43 mouse cellular contexts compared by ENCODE assay signal in the genomic region with DNA sequence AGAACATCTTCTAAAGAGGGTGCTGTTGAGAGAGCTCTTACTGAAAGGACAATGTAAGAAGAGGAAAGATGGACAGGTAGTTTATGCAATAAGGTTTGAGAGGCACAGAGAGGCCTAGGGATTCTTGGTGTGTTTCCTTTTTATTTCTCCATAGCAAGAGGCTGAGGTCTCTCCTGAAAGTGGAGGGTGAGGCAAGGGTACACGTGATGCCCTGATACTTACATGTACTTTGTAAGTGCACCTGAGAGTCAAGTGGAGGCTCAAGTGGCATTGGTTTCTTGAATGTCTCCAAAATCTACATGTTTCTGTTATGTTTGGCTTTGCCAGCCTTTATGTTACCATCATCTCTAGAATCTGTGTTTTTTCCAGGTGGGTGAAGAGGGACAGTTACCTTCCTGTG. TPM values are rescaled to one million over a fixed set of nuclear protein-coding genes. Genes with fewer than 3 reads are reported as not detected.
"Had no signal": no experiment of that assay in that cellular context is flagged by ENCODE, and none has a peak within 500 bp of the region (broad histone marks: within the 10 kb centered on the region; RNA-seq: fewer than 3 reads in every experiment).

No protein-coding gene starts in this region.

- H3K4me1 ChIP-seq: heart, embryonic 10.5 days; heart, embryonic 12.5 days; heart, embryonic 13.5 days; heart, embryonic 15.5 days; hindbrain, embryonic 10.5 days; hindbrain, embryonic 12.5 days; hindbrain, embryonic 13.5 days; hindbrain, embryonic 15.5 days; intestine, embryonic 15.5 days; kidney, embryonic 15.5 days had no signal

- H3K4me3 ChIP-seq: heart, embryonic 10.5 days; heart, embryonic 12.5 days; heart, embryonic 13.5 days; heart, embryonic 15.5 days; hindbrain, embryonic 10.5 days; hindbrain, embryonic 12.5 days; hindbrain, embryonic 13.5 days; hindbrain, embryonic 15.5 days; intestine, embryonic 15.5 days; kidney, embryonic 15.5 days; layer of hippocampus, adult 2 months had no signal

- H3K9ac ChIP-seq: heart, embryonic 12.5 days; heart, embryonic 13.5 days; heart, embryonic 15.5 days; hindbrain, embryonic 12.5 days; hindbrain, embryonic 13.5 days; hindbrain, embryonic 14.5 days; hindbrain, embryonic 15.5 days; intestine, embryonic 15.5 days; kidney, embryonic 15.5 days had no signal

- H3K27me3 ChIP-seq: heart, embryonic 12.5 days; heart, embryonic 13.5 days; heart, embryonic 15.5 days; hindbrain, embryonic 12.5 days; hindbrain, embryonic 13.5 days; hindbrain, embryonic 15.5 days; intestine, embryonic 15.5 days; kidney, embryonic 15.5 days had no signal

- H3K9me3 ChIP-seq: heart, embryonic 10.5 days; heart, embryonic 12.5 days; heart, embryonic 13.5 days; heart, embryonic 15.5 days; hindbrain, embryonic 10.5 days; hindbrain, embryonic 12.5 days; hindbrain, embryonic 13.5 days; hindbrain, embryonic 15.5 days; intestine, embryonic 15.5 days; kidney, embryonic 15.5 days had no signal

- ATAC-seq: hindbrain, embryonic 16.5 days; hindbrain, postnatal 0 days; inflammation-experienced regulatory T-cells, adult 6 months; intestine, embryonic 15.5 days; intestine, embryonic 16.5 days; intestine, postnatal 0 days had no signal

- DNase-seq: heart, postnatal 10 days; heart, postnatal 14 days; heart, postnatal 36 days; heart, postnatal 4 days; kidney, adult 11 months; kidney, adult 18-20 months; kidney, adult 2 months; kidney, adult 8-10 months; kidney, adult 9 months; kidney, postnatal 10 days; kidney, postnatal 14 days; kidney, postnatal 25 days; kidney, postnatal 36 days; kidney, postnatal 4 days; layer of hippocampus, adult 9-11 months; layer of hippocampus, postnatal 36 days had no signal

- H3K4me2 ChIP-seq: heart, embryonic 11.5 days; heart, embryonic 12.5 days; heart, embryonic 13.5 days; heart, embryonic 15.5 days; hindbrain, embryonic 12.5 days; hindbrain, embryonic 13.5 days; hindbrain, embryonic 14.5 days; hindbrain, embryonic 15.5 days; intestine, embryonic 15.5 days; kidney, embryonic 15.5 days had no signal

- H3K27ac ChIP-seq: heart, embryonic 10.5 days; heart, embryonic 13.5 days; heart, embryonic 15.5 days; hindbrain, embryonic 10.5 days; hindbrain, embryonic 12.5 days; hindbrain, embryonic 13.5 days; hindbrain, embryonic 14.5 days; hindbrain, embryonic 15.5 days; hindbrain, postnatal 0 days; intestine, embryonic 15.5 days; kidney, embryonic 15.5 days; kidney, postnatal 0 days; layer of hippocampus, adult 2 months had no signal

RNA-seq across cellular contexts. Expression of gene P2rx2, which starts 46.4 kb away (rescaled TPM):
- polyA plus RNA-seq: heart, embryonic 12.5 days; heart, embryonic 14.5 days; heart, postnatal 0 days; inflammation-experienced regulatory T-cells, adult 6 months had no signal

RNA-seq across cellular contexts. Expression of gene Lrcol1, which starts 47.9 kb away (rescaled TPM):
- polyA plus RNA-seq: heart, embryonic 10.5 days; heart, embryonic 11.5 days; heart, embryonic 12.5 days; heart, embryonic 13.5 days; heart, embryonic 14.5 days; heart, embryonic 15.5 days; heart, embryonic 16.5 days; heart, postnatal 0 days; hindbrain, embryonic 10.5 days; hindbrain, embryonic 11.5 days; hindbrain, embryonic 12.5 days; hindbrain, embryonic 13.5 days; hindbrain, embryonic 14.5 days; hindbrain, embryonic 15.5 days; hindbrain, embryonic 16.5 days; intestine, embryonic 14.5 days; intestine, embryonic 15.5 days; intestine, embryonic 16.5 days; intestine, postnatal 0 days; kidney, adult 2 months; kidney, embryonic 14.5 days; kidney, embryonic 15.5 days; kidney, embryonic 16.5 days; kidney, postnatal 0 days; large intestine, adult 2 months had no signal
